Mouse (Mus musculus): Measurements from ENCODE around the gene Thrb.

Gene Thrb

DNA sequence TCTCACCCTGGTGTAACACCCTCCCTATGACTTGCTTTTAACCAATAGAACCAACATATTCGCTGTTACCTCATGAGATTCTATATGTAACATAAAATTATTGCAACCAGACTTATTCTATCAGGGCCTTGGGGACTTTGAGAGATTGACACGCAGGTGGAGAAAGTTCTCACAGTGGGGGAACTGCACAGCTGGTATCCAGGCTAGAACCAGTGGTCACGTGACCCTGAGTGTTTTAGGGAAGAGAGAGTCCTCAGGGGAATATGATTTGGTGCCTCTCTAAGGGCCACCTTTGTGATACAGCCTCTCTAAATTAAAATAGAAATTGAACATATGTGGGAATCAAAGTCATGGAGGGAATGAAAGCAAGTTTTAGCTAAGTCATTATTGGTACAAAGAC, 371.9 kb downstream of the Thrb start:
- no peak for DNase-seq (ENCODE audit: low spot score in 2 of 2)

DNA sequence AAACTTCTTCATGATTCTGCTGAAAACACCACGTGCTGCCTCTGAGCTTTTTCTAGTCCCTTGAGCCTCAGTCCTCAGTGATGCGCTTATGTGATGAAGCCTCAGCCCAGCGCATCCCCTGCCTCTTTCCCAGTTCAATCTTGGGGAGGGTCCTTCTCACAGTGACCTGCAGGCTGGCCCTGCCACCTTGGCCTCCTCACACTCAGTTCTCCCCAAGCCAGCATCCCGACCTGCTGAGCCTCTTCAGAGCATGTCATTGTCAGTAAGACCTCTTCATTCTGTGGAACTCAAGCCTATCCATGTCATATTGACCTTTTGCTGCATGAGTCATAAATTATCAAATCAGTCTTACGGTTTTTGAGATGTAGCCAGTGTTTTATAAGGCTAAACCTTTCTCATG, 376.5 kb downstream of the Thrb start:
- no peak for DNase-seq (ENCODE audit: low spot score in 2 of 2)

DNA sequence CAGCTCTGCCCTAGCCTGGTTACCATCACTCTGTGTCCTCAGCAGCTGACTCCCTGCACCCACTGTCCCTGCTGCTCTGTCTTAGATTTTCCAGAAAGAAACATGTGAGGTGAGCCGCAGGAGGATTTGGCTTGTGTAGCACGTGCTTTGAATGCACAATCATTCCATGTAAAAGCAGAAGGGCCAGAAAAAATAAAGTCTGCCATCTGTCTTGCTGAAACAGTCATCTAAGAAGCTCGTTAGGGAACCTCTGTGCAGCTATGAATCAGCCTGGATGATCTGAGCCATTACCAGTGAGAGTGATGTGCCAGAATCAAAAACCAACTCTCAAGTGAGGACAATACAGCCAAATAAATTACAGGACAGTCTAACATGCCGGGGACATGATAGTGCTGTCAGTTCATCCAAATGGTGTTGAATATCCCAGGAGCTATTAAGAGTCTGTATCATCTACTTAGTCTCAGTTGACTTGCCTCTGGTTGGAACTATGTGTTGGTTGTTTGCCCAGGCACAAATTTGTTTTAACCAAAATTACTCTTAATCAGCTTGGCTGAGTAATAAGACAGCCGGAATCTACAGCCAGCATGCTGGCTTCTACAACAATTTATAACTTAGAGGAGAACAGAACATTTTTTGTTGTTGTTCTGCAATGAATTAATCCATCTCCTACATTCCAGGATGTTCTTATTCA, 402.2 kb downstream of the Thrb start:
- DNase-seq (ENCODE audit: low spot score in 2 of 2) = peak; percentile 53 to 65
